Mouse (Mus musculus): ENCODE measurements around the gene Crybb1. TPM values are rescaled to one million over a fixed set of nuclear protein-coding genes. Genes with fewer than 3 reads are reported as not detected.
A peak's percentile ranks its signal among the peaks of the same experiment; 100 is the strongest.

The Crybb1 gene
- polyA plus RNA-seq, 1 experiment from 2014 or later, result 2.3 TPM

GRCm38 (mm10) chr5:112238781-112239482 lies 16.7 kb upstream of the Crybb1 start:
- H3K36me3 ChIP-seq, result no peaks in the 10 kb centered on the region
- peaks cover 49% of the 10 kb centered on the region for H3K4me1 ChIP-seq
- ATAC-seq (ENCODE audit: low FRiP score), result peak; percentile 62
- H3K27ac ChIP-seq, result peak overlapping the region; percentile 96
- no peak overlapping the region for H3K4me3 ChIP-seq
- WGBS, result 36% methylated on average over 3 of the region's 3 CpGs
- H3K27me3 ChIP-seq, result no peaks in the 10 kb centered on the region
- H3K9ac ChIP-seq, result no peak overlapping the region
- H3K4me2 ChIP-seq (replicated peaks), result no peak overlapping the region
- H3K9me3 ChIP-seq (replicated peaks), result no peaks in the 10 kb centered on the region

GRCm38 (mm10) chr5:112240761-112241160 lies 14.9 kb upstream of the Crybb1 start:
- Histone ChIP-seq H3K4me3 (no peak overlapping the region), H3K27ac (no peak overlapping the region), H3K9me3 (replicated peaks) (no peaks in the 10 kb centered on the region), H3K36me3 (no peaks in the 10 kb centered on the region), H3K27me3 (no peaks in the 10 kb centered on the region), H3K4me2 (replicated peaks) (0 out of 2 replicates have a peak overlapping the region, but pooled peaks have one; percentile 1), H3K9ac (no peak overlapping the region), H3K4me1 (peaks cover 52% of the 10 kb centered on the region)
- peak; percentile 17 for ATAC-seq (ENCODE audit: low FRiP score)
- 3% methylated on average over 10 of the region's 10 CpGs for WGBS

- no peaks in the 10 kb centered on the region for H3K27me3 ChIP-seq
- no peak overlapping the region for H3K27ac ChIP-seq
- H3K4me1 ChIP-seq, result peaks cover 43% of the 10 kb centered on the region
- H3K36me3 ChIP-seq, result no peaks in the 10 kb centered on the region
- no peak overlapping the region for H3K9ac ChIP-seq
- WGBS, result 70% methylated on average over 2 of the region's 2 CpGs
- no peak overlapping the region for H3K4me3 ChIP-seq
- H3K9me3 ChIP-seq (replicated peaks), result no peaks in the 10 kb centered on the region
- no peak for ATAC-seq (ENCODE audit: low FRiP score)
- H3K4me2 ChIP-seq (replicated peaks), result no peak overlapping the region
These were observed 13.8 kb upstream of the Crybb1 start for GRCm38 (mm10) chr5:112241849-112242248.

- ATAC-seq (ENCODE audit: low FRiP score), result no peak
- H3K4me2 ChIP-seq (replicated peaks), result no peak overlapping the region
- no peak overlapping the region for H3K4me3 ChIP-seq
- 64% methylated on average over 5 of the region's 5 CpGs for WGBS
- H3K4me1 ChIP-seq, result peaks cover 38% of the 10 kb centered on the region
- no peak overlapping the region for H3K27ac ChIP-seq
- H3K36me3 ChIP-seq, result no peaks in the 10 kb centered on the region
- H3K9me3 ChIP-seq (replicated peaks), result no peaks in the 10 kb centered on the region
- no peak overlapping the region for H3K9ac ChIP-seq
- no peaks in the 10 kb centered on the region for H3K27me3 ChIP-seq
These were observed 13.2 kb upstream of the Crybb1 start for GRCm38 (mm10) chr5:112242361-112242778.

- Histone ChIP-seq H3K27ac (no peak overlapping the region), H3K4me1 (peaks cover 31% of the 10 kb centered on the region), H3K36me3 (no peaks in the 10 kb centered on the region), H3K4me2 (replicated peaks) (no peak overlapping the region), H3K9ac (no peak overlapping the region), H3K9me3 (replicated peaks) (no peaks in the 10 kb centered on the region), H3K27me3 (no peaks in the 10 kb centered on the region), H3K4me3 (no peak overlapping the region)
- ATAC-seq (ENCODE audit: low FRiP score), result no peak
- 49% methylated on average over 5 of the region's 5 CpGs for WGBS
These were observed 12.6 kb upstream of the Crybb1 start for GRCm38 (mm10) chr5:112243041-112243440.

- Histone ChIP-seq H3K9ac (no peak overlapping the region), H3K4me1 (peaks cover 24% of the 10 kb centered on the region), H3K4me3 (no peak overlapping the region), H3K36me3 (no peaks in the 10 kb centered on the region), H3K27me3 (no peaks in the 10 kb centered on the region), H3K4me2 (replicated peaks) (no peak overlapping the region), H3K27ac (no peak overlapping the region), H3K9me3 (replicated peaks) (no peaks in the 10 kb centered on the region)
- no peak for ATAC-seq (ENCODE audit: low FRiP score)
- WGBS, result 77% methylated on average over 10 of the region's 10 CpGs
These were observed 11.9 kb upstream of the Crybb1 start for GRCm38 (mm10) chr5:112243539-112244274.

GRCm38 (mm10) chr5:112244275-112244562 lies 11.4 kb upstream of the Crybb1 start:
- H3K4me3 ChIP-seq, result no peak overlapping the region
- no peak for ATAC-seq (ENCODE audit: low FRiP score)
- H3K9me3 ChIP-seq (replicated peaks), result no peaks in the 10 kb centered on the region
- H3K4me2 ChIP-seq (replicated peaks), result no peak overlapping the region
- H3K36me3 ChIP-seq, result no peaks in the 10 kb centered on the region
- H3K27ac ChIP-seq, result no peak overlapping the region
- H3K9ac ChIP-seq, result no peak overlapping the region
- no peaks in the 10 kb centered on the region for H3K27me3 ChIP-seq
- WGBS, result 77% methylated on average over 1 of the region's 1 CpGs
- H3K4me1 ChIP-seq, result peaks cover 20% of the 10 kb centered on the region

- Histone ChIP-seq H3K4me1 (peaks cover 12% of the 10 kb centered on the region), H3K27ac (no peak overlapping the region), H3K4me2 (replicated peaks) (no peak overlapping the region), H3K27me3 (no peaks in the 10 kb centered on the region), H3K9me3 (replicated peaks) (no peaks in the 10 kb centered on the region), H3K9ac (no peak overlapping the region), H3K36me3 (no peaks in the 10 kb centered on the region), H3K4me3 (no peak overlapping the region)
- no peak for ATAC-seq (ENCODE audit: low FRiP score)
- 46% methylated on average over 8 of the region's 8 CpGs for WGBS
These were observed 10.6 kb upstream of the Crybb1 start for GRCm38 (mm10) chr5:112244890-112245615.

- ATAC-seq (ENCODE audit: low FRiP score), result no peak
- Histone ChIP-seq H3K4me2 (replicated peaks) (no peak overlapping the region), H3K27ac (no peak overlapping the region), H3K27me3 (no peaks in the 10 kb centered on the region), H3K36me3 (no peaks in the 10 kb centered on the region), H3K4me1 (peaks cover 3% of the 10 kb centered on the region), H3K4me3 (no peak overlapping the region), H3K9me3 (replicated peaks) (no peaks in the 10 kb centered on the region), H3K9ac (no peak overlapping the region)
- 51% methylated on average over 7 of the region's 8 CpGs for WGBS
These were observed 8.2 kb upstream of the Crybb1 start for GRCm38 (mm10) chr5:112247399-112247798.

GRCm38 (mm10) chr5:112249106-112249505 lies 6.5 kb upstream of the Crybb1 start:
- H3K27ac ChIP-seq, result no peak overlapping the region
- H3K27me3 ChIP-seq, result no peaks in the 10 kb centered on the region
- no peak for ATAC-seq (ENCODE audit: low FRiP score)
- WGBS, result 90% methylated on average over 11 of the region's 11 CpGs
- H3K4me1 ChIP-seq, result peaks cover 3% of the 10 kb centered on the region; the same call in 1 of the 2 replicates
- H3K9me3 ChIP-seq (replicated peaks), result no peaks in the 10 kb centered on the region
- no peaks in the 10 kb centered on the region for H3K36me3 ChIP-seq
- H3K4me2 ChIP-seq (replicated peaks), result no peak overlapping the region
- no peak overlapping the region for H3K9ac ChIP-seq
- H3K4me3 ChIP-seq, result no peak overlapping the region

- Histone ChIP-seq H3K9me3 (replicated peaks) (no peaks in the 10 kb centered on the region), H3K27ac (no peak within 1 kb of the TSS), H3K4me3 (no peak within 1 kb of the TSS), H3K36me3 (no peaks in the 10 kb centered on the region), H3K4me1 (peaks cover 4% of the 10 kb centered on the region; the same call in 1 of the 2 replicates), H3K4me2 (replicated peaks) (no peak within 1 kb of the TSS), H3K9ac (no peak within 1 kb of the TSS), H3K27me3 (no peaks in the 10 kb centered on the region; the same call in 1 of the 2 replicates)
- 74% methylated on average over 2 of the region's 2 CpGs for WGBS
- no peak for ATAC-seq (ENCODE audit: low FRiP score)
These were observed 3.2 kb upstream of the Crybb1 start, which contains the start of gene Cryba4 for GRCm38 (mm10) chr5:112252400-112252799. Gene Cryba4 (minus strand): TSS chr5:112252518.

GRCm38 (mm10) chr5:112253169-112253568 lies 2.4 kb upstream of the Crybb1 start:
- Histone ChIP-seq H3K4me3 (no peak overlapping the region), H3K27me3 (no peaks in the 10 kb centered on the region; the same call in 1 of the 2 replicates), H3K9ac (no peak overlapping the region), H3K27ac (no peak overlapping the region), H3K4me1 (peaks cover 4% of the 10 kb centered on the region; the same call in 1 of the 2 replicates), H3K4me2 (replicated peaks) (no peak overlapping the region), H3K9me3 (replicated peaks) (no peaks in the 10 kb centered on the region), H3K36me3 (no peaks in the 10 kb centered on the region)
- ATAC-seq (ENCODE audit: low FRiP score), result no peak
- WGBS, result 38% methylated on average over 8 of the region's 8 CpGs

All from hindbrain, embryonic 12.5 days (tissue).